Mouse (Mus musculus): Measurements from ENCODE around the gene Tuba4a.

The Tuba4a gene

GRCm38 (mm10) chr1:75210136-75211087 lies 9.3 kb downstream of the Tuba4a start, which contains the start of the genes Glb1l and Stk16:
TSS of gene Glb1l (minus strand) at chr1:75210813.
TSS of gene Stk16 (plus strand) at chr1:75210838.
- peak; percentile 92 to 94 for DNase-seq

GRCm38 (mm10) chr1:75208967-75209678 lies 10.5 kb downstream of the Tuba4a start:
- DNase-seq = no peak

GRCm38 (mm10) chr1:75201236-75201635 lies 18.4 kb downstream of the Tuba4a start:
- no peak for DNase-seq

- DNase-seq = peak in 1 of 2 experiments; percentile 35
Measured at GRCm38 (mm10) chr1:75192452-75192851, 27.2 kb downstream of the Tuba4a start.

- peak; percentile 82 to 89 for DNase-seq
Measured at GRCm38 (mm10) chr1:75191622-75192402, 27.9 kb downstream of the Tuba4a start, which contains the start of the genes Ankzf1 and Atg9a. TSS of gene Ankzf1 (plus strand) at chr1:75192151. TSS of gene Atg9a (minus strand) at chr1:75192196.

- no peak for DNase-seq
Measured at GRCm38 (mm10) chr1:75191258-75191621, 28.4 kb downstream of the Tuba4a start.

GRCm38 (mm10) chr1:75190577-75190976 lies 29.1 kb downstream of the Tuba4a start:
- DNase-seq = no peak

GRCm38 (mm10) chr1:75187914-75188483 lies 31.7 kb downstream of the Tuba4a start:
- DNase-seq = no peak

- no peak for DNase-seq
Measured at GRCm38 (mm10) chr1:75187126-75187525, 32.5 kb downstream of the Tuba4a start.

- no peak for DNase-seq
Measured at GRCm38 (mm10) chr1:75185495-75185894, 34.2 kb downstream of the Tuba4a start.

GRCm38 (mm10) chr1:75182160-75182559 lies 37.5 kb downstream of the Tuba4a start:
- no peak for DNase-seq

- no peak for DNase-seq
Measured at GRCm38 (mm10) chr1:75181377-75181870, 38.2 kb downstream of the Tuba4a start.

- no peak for DNase-seq
Measured at GRCm38 (mm10) chr1:75180741-75181140, 38.9 kb downstream of the Tuba4a start.

GRCm38 (mm10) chr1:75180105-75180590 lies 39.5 kb downstream of the Tuba4a start, which contains the start of gene Abcb6:
TSS of gene Abcb6 (minus strand) at chr1:75180392.
- DNase-seq = peak; percentile 67 to 76

- DNase-seq = no peak
Measured at GRCm38 (mm10) chr1:75179334-75180104, 40.1 kb downstream of the Tuba4a start.

- peak; percentile 98 to 99 for DNase-seq
Measured at GRCm38 (mm10) chr1:75168472-75169464, 50.9 kb downstream of the Tuba4a start, which contains the start of gene Zfand2b. TSS of gene Zfand2b (plus strand) at chr1:75168646.

- DNase-seq = no peak
Measured at GRCm38 (mm10) chr1:75168093-75168471, 51.6 kb downstream of the Tuba4a start.
